Mouse (Mus musculus): ENCODE data around the gene Plekha6.

DNA sequence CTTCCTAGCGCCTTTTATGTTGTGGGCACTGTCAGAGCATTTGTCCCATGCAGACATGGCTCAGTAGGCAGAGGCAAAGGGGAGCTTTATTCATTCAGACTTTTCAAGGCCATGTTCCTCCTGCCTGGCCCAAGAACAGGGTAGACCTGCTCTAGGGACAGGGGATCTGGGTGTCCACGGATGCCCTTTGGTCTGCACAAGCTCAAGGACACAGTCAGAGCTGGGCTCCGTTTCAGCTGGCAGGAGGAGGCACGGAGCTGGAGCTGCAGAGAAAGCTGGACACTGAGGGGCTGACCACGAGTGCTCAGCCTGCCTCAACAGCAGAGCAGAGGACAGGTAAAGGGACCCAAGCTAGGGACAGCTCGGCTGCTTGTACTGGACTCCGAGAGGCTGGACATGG is 46.8 kb downstream of the Plekha6 start:
- no peak for TF ChIP-seq HCFC1 (IDR thresholded peaks at IDR 0.05; ENCODE audit: borderline replicate concordance, insufficient read depth, low read length)
- no peak for TF ChIP-seq ZNF384 (IDR thresholded peaks at IDR 0.05; ENCODE audit: low read depth, low read length)
- no peak for TF ChIP-seq CHD2 (IDR thresholded peaks at IDR 0.05; ENCODE audit: low read depth, low read length)
- no peak for TF ChIP-seq ZC3H11A (IDR thresholded peaks at IDR 0.05; ENCODE audit: borderline replicate concordance, low read depth, low read length)

All from ES-E14 (cell line).